27 mouse cellular contexts compared by ENCODE assay signal in genomic region chr7:37510933-37511675, GRCm38 (mm10).
DNase-seq lines count a peak whose midpoint lies in the region; ATAC-seq and TF ChIP-seq lines count a peak whose summit lies in the region.
"Had no signal": no experiment of that assay in that cellular context is flagged by ENCODE, and none has a peak within 500 bp of the region (broad histone marks: within the 10 kb centered on the region; RNA-seq: fewer than 3 reads in every experiment).

No protein-coding gene starts in this region.

- TF ChIP-seq EP300 in lung, postnatal 0 days (IDR thresholded peaks at IDR 0.05): no peak

- no peak overlapping the region for H3K4me3 ChIP-seq in kidney, embryonic 15.5 days (replicated peaks)
- H3K4me3 ChIP-seq in lung, postnatal 0 days (ENCODE audit: low read depth, low read length): no peak overlapping the region
- H3K4me3 ChIP-seq: embryonic facial prominence, embryonic 13.5 days; heart, adult 2 months; hindbrain, embryonic 10.5 days; intestine, embryonic 15.5 days; limb, embryonic 13.5 days; liver, embryonic 12.5 days; stomach, embryonic 15.5 days had no signal

- 48% methylated on average over 8 of the region's 8 CpGs for WGBS in kidney, embryonic 15.5 days
- WGBS in lung, postnatal 0 days: 48% methylated on average over 8 of the region's 8 CpGs

- no peak for TF ChIP-seq CTCF in lung, postnatal 0 days (IDR thresholded peaks at IDR 0.05)

- H3K27me3 ChIP-seq in kidney, embryonic 15.5 days: 0 out of 2 replicates have a peak, but pooled peaks cover 4% of the 10 kb centered on the region
- no peaks in the 10 kb centered on the region for H3K27me3 ChIP-seq in lung, postnatal 0 days (replicated peaks; ENCODE audit: insufficient read depth, low read length)
- H3K27me3 ChIP-seq: CH12.LX; embryonic facial prominence, embryonic 13.5 days; intestine, embryonic 15.5 days; limb, embryonic 13.5 days; liver, embryonic 12.5 days; stomach, embryonic 15.5 days had no signal

- no peaks in the 10 kb centered on the region for H3K36me3 ChIP-seq in kidney, embryonic 15.5 days
- no peaks in the 10 kb centered on the region for H3K36me3 ChIP-seq in lung, postnatal 0 days (ENCODE audit: insufficient read depth, low read length)
- H3K36me3 ChIP-seq: embryonic facial prominence, embryonic 13.5 days; hindbrain, embryonic 10.5 days; intestine, embryonic 15.5 days; limb, embryonic 13.5 days; liver, embryonic 12.5 days; stomach, embryonic 15.5 days had no signal

- peak; percentile 18 for DNase-seq in embryo, embryonic 11 days
- DNase-seq in embryo, embryonic 10.5 days (ENCODE audit: low spot score): no peak
- DNase-seq in kidney, postnatal 14 days: no peak
- peak; percentile 46 for DNase-seq in lung, postnatal 0 days (ENCODE audit: low spot score)
- no peak for DNase-seq in lung, postnatal 25 days (ENCODE audit: low spot score)
- DNase-seq: adrenal gland, adult 2 months; adrenal gland, postnatal 36 days; cerebellum, adult 18-20 months; cerebellum, postnatal 14 days; forebrain, postnatal 0 days; heart, adult 2 months; heart, postnatal 14 days; kidney, adult 8-10 months; kidney, postnatal 36 days; liver, postnatal 0 days; right cerebral cortex, postnatal 25 days had no signal

- H3K9me3 ChIP-seq in kidney, embryonic 15.5 days (replicated peaks): no peaks in the 10 kb centered on the region
- no peaks in the 10 kb centered on the region for H3K9me3 ChIP-seq in lung, postnatal 0 days (ENCODE audit: low read length)
- H3K9me3 ChIP-seq: embryonic facial prominence, embryonic 13.5 days; hindbrain, embryonic 10.5 days; intestine, embryonic 15.5 days; limb, embryonic 13.5 days; liver, embryonic 12.5 days; stomach, embryonic 15.5 days had no signal

- no peak overlapping the region for H3K9ac ChIP-seq in kidney, embryonic 15.5 days
- H3K9ac ChIP-seq in lung, postnatal 0 days (replicated peaks; ENCODE audit: low read depth): no peak overlapping the region
- H3K9ac ChIP-seq: embryonic facial prominence, embryonic 13.5 days; forebrain, postnatal 0 days; intestine, embryonic 15.5 days; limb, embryonic 13.5 days; liver, embryonic 12.5 days; liver, postnatal 0 days; stomach, embryonic 15.5 days had no signal

- peaks cover 8% of the 10 kb centered on the region; the same call in 1 of the 2 replicates for H3K4me1 ChIP-seq in kidney, embryonic 15.5 days
- H3K4me1 ChIP-seq in lung, postnatal 0 days (ENCODE audit: insufficient read depth, low read depth, low read length): no peaks in the 10 kb centered on the region
- H3K4me1 ChIP-seq: liver, embryonic 12.5 days; stomach, embryonic 15.5 days had no signal

- 0 out of 2 replicates have a peak, but pooled peaks have one; percentile 43 for ATAC-seq in kidney, embryonic 15.5 days (replicated peaks; ENCODE audit: low FRiP score)
- peak; percentile 60 for ATAC-seq in lung, postnatal 0 days
- 0 out of 2 replicates have a peak, but pooled peaks have one; percentile 40 for ATAC-seq in monocyte, adult 5-6 weeks (replicated peaks; ENCODE audit: insufficient number of reproducible peaks, low FRiP score, low TSS enrichment, poor library complexity, severe bottlenecking)
- ATAC-seq: activated CD4-positive, CD25-positive, alpha-beta regulatory T cell, adult 4 months; forebrain, postnatal 0 days; hindbrain, postnatal 0 days; intestine, embryonic 15.5 days; liver, embryonic 12.5 days; liver, postnatal 0 days had no signal

- H3K27ac ChIP-seq in kidney, embryonic 15.5 days: no peak overlapping the region
- no peak overlapping the region for H3K27ac ChIP-seq in lung, postnatal 0 days (ENCODE audit: low read length)
- H3K27ac ChIP-seq: embryonic facial prominence, embryonic 13.5 days; heart, adult 2 months; hindbrain, postnatal 0 days; intestine, embryonic 15.5 days; limb, embryonic 13.5 days; liver, embryonic 12.5 days; stomach, embryonic 15.5 days had no signal

- no peak overlapping the region for H3K4me2 ChIP-seq in kidney, embryonic 15.5 days
- no peak overlapping the region for H3K4me2 ChIP-seq in lung, postnatal 0 days (replicated peaks; ENCODE audit: low read depth, low read length)
- H3K4me2 ChIP-seq: embryonic facial prominence, embryonic 13.5 days; intestine, embryonic 15.5 days; limb, embryonic 13.5 days; liver, embryonic 12.5 days; stomach, embryonic 15.5 days had no signal

Comparison
In these comparisons a context has a peak if more than half of its experiments do, and no peak if none do; other contexts are left out.
1. DNase-seq: peak in embryo, embryonic 11 days (single experiment) and lung, postnatal 0 days (single experiment); none in embryo, embryonic 10.5 days (single experiment), kidney, postnatal 14 days (single experiment) and lung, postnatal 25 days (single experiment).
2. Peak in every context shown above with its lines, with median percentiles within 50 percentile points of each other: ATAC-seq.